Mouse (Mus musculus) heart, postnatal 14 days (tissue): Measurements from ENCODE around the gene Gm28079. TPM values are rescaled to one million over a fixed set of nuclear protein-coding genes. Genes with fewer than 3 reads are reported as not detected.
"Not testable (repeated sequence)": the region's sequence is repeated elsewhere in the genome, so short reads cannot be mapped to it uniquely, and the experiment has no call there.

Source experiments
- DNase-seq, 2 experiments: peaks; one replicate each; pipeline ENCODE4 v3.0.0; 2021 to 2022
- intact Hi-C: fragments of 180-260 bp; cut with DNase I; formaldehyde crosslinking; loops from one replicate; pipeline ENCODE4 v1.15.1; 2025
- long read RNA-seq, 2 experiments: library from polyadenylated mRNA; stranded (forward); transcript quantifications; one replicate each; pipeline ENCODE4 v2.0.0; 2021
- total RNA-seq, 2 experiments: library from RNA; stranded (reverse); gene quantifications; 2 replicates each; pipeline ENCODE4 v1.2.3; 2021

The Gm28079 gene
- not detected for total RNA-seq
- long read RNA-seq, experiment 1 = 0 reads
- long read RNA-seq, experiment 2 = 0 reads

DNA sequence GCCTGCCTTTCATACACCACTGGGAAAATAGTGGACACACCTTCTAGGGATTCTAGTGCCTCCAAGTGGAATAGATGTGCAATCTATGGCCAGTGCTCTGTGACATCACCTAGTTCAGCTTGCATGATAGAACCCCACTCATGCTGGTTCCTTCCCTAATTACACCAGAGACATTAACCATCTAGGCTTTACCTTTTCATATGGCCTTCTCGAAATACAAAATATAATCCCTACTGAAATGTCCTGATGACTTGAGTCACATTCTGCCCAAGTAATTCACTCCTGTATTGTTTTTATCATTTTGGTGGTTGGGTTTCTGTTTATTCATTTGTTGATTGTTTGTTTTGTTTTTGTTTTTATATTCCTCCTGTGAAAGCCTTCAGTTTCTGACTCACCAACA lies at the start of gene Gm28079:
TSS of gene Gm28079 (minus strand) at position 101 of the 400 bp plus-strand sequence.
- intact Hi-C loops, DNase-seq: not testable (repeated sequence)
